In genomic region chr7:130898373-130898772, GRCm38 (mm10) we compare ENCODE assay signal across 9 mouse cellular contexts. TPM values are rescaled to one million over a fixed set of nuclear protein-coding genes. Genes with fewer than 3 reads are reported as not detected.
A peak's percentile ranks its signal among the peaks of the same experiment; 100 is the strongest.
DNase-seq lines count a peak whose midpoint lies in the region; ATAC-seq and TF ChIP-seq lines count a peak whose summit lies in the region.
"Had no signal": no experiment of that assay in that cellular context is flagged by ENCODE, and none has a peak within 500 bp of the region (broad histone marks: within the 10 kb centered on the region; RNA-seq: fewer than 3 reads in every experiment).

No protein-coding gene starts in this region.

- no peak overlapping the region for H3K9ac ChIP-seq in heart, adult 2 months (ENCODE audit: low read depth, low read length)
- H3K9ac ChIP-seq in liver, embryonic 14.5 days (replicated peaks) = no peak overlapping the region
- no peak overlapping the region for H3K9ac ChIP-seq in liver, embryonic 11.5 days (ENCODE audit: low read depth, low read length)
- H3K9ac ChIP-seq: heart, embryonic 13.5 days had no signal

- H3K79me2 ChIP-seq in heart, adult 2 months (replicated peaks; ENCODE audit: control insufficient read depth, insufficient read depth, low read length) = no peaks in the 10 kb centered on the region

- H3K4me3 ChIP-seq in heart, adult 2 months = no peak overlapping the region
- no peak overlapping the region for H3K4me3 ChIP-seq in liver, embryonic 14.5 days (ENCODE audit: insufficient read depth in 1 of 2, low read depth in 2 of 2, low read length in 2 of 2)
- no peak overlapping the region for H3K4me3 ChIP-seq in liver, embryonic 11.5 days (ENCODE audit: low read depth, low read length)
- H3K4me3 ChIP-seq: heart, embryonic 13.5 days had no signal

- no peak for TF ChIP-seq POLR2A in heart, adult 2 months (IDR thresholded peaks at IDR 0.05; ENCODE audit: insufficient read depth, low read depth, low read length)

- DNase-seq in heart, adult 2 months = no peak
- DNase-seq in heart, adult 18-20 months = no peak
- no peak for DNase-seq in liver, embryonic 14.5 days (ENCODE audit: low read depth in 3 of 3, low spot score in 3 of 3)
- no peak for DNase-seq in liver, embryonic 11.5 days (ENCODE audit: low spot score)
- DNase-seq in NIH3T3 (ENCODE audit: low read depth) = peak; percentile 46
- DNase-seq in forelimb bud, embryonic 11.5 days (ENCODE audit: low read depth, low spot score) = peak; percentile 6
- no peak for DNase-seq in adrenal gland, adult 8-10 months
- DNase-seq: thymus, adult 18-20 months had no signal

- H3K27me3 ChIP-seq in heart, adult 2 months (ENCODE audit: control insufficient read depth, insufficient read depth, low read length) = no peaks in the 10 kb centered on the region
- H3K27me3 ChIP-seq in liver, embryonic 14.5 days (ENCODE audit: control insufficient read depth, insufficient read depth, low read length) = no peaks in the 10 kb centered on the region
- H3K27me3 ChIP-seq in liver, embryonic 11.5 days (replicated peaks; ENCODE audit: control insufficient read depth, insufficient read depth, low read length) = no peaks in the 10 kb centered on the region
- H3K27me3 ChIP-seq: heart, embryonic 13.5 days had no signal

- ATAC-seq in liver, embryonic 14.5 days (ENCODE audit: insufficient read depth) = no peak
- ATAC-seq in liver, embryonic 11.5 days (replicated peaks; ENCODE audit: low FRiP score) = no peak

- WGBS in heart, adult 2 months = 81% methylated on average over 4 of the region's 4 CpGs
- WGBS in liver, embryonic 14.5 days (ENCODE audit: insufficient replicate concordance) = 76% methylated on average over 4 of the region's 4 CpGs
- 75% methylated on average over 4 of the region's 4 CpGs for WGBS in liver, embryonic 11.5 days

- intact Hi-C loops in heart, adult 2 months (cut with DNase I) = no loop called here

- H3K4me2 ChIP-seq in liver, embryonic 14.5 days (ENCODE audit: low read depth) = no peak overlapping the region
- no peak overlapping the region for H3K4me2 ChIP-seq in liver, embryonic 11.5 days
- H3K4me2 ChIP-seq: heart, embryonic 13.5 days had no signal

- H3K4me1 ChIP-seq in heart, adult 2 months (ENCODE audit: control insufficient read depth, insufficient read depth, low read length) = no peaks in the 10 kb centered on the region
- H3K4me1 ChIP-seq in liver, embryonic 14.5 days (replicated peaks; ENCODE audit: control insufficient read depth in 2 of 2, insufficient read depth in 2 of 2, low read length in 1 of 2) = no peaks in the 10 kb centered on the region
- no peaks in the 10 kb centered on the region for H3K4me1 ChIP-seq in liver, embryonic 11.5 days (replicated peaks; ENCODE audit: control insufficient read depth, insufficient read depth, low read length)
- H3K4me1 ChIP-seq: heart, embryonic 13.5 days had no signal

- no peaks in the 10 kb centered on the region for H3K9me3 ChIP-seq in liver, embryonic 14.5 days (ENCODE audit: control insufficient read depth, low read length)
- no peaks in the 10 kb centered on the region for H3K9me3 ChIP-seq in liver, embryonic 11.5 days (ENCODE audit: control insufficient read depth, low read length)
- H3K9me3 ChIP-seq: heart, embryonic 13.5 days had no signal

- TF ChIP-seq EP300 in heart, adult 2 months (IDR thresholded peaks at IDR 0.05; ENCODE audit: insufficient read depth, low read depth, low read length) = no peak
- TF ChIP-seq EP300 in liver, embryonic 14.5 days (IDR thresholded peaks at IDR 0.05; ENCODE audit: low read depth) = no peak

- peak; percentile 58 for TF ChIP-seq CTCF in heart, adult 2 months (IDR thresholded peaks at IDR 0.05)
- TF ChIP-seq CTCF in liver, embryonic 14.5 days (IDR thresholded peaks at IDR 0.05; ENCODE audit: low read depth) = 0 out of 2 replicates have a peak, but pooled peaks have one; percentile 19

- H3K27ac ChIP-seq in heart, adult 2 months = no peak overlapping the region
- no peak overlapping the region for H3K27ac ChIP-seq in liver, embryonic 14.5 days
- no peak overlapping the region for H3K27ac ChIP-seq in liver, embryonic 11.5 days (ENCODE audit: low read depth, low read length)
- H3K27ac ChIP-seq: heart, embryonic 13.5 days had no signal

- H3K36me3 ChIP-seq in heart, adult 2 months (ENCODE audit: control insufficient read depth, insufficient read depth, low read length) = peaks cover 1% of the 10 kb centered on the region; the same call in 1 of the 2 replicates
- no peaks in the 10 kb centered on the region for H3K36me3 ChIP-seq in liver, embryonic 14.5 days (replicated peaks; ENCODE audit: control insufficient read depth, insufficient read depth, low read depth)
- H3K36me3 ChIP-seq in liver, embryonic 11.5 days (ENCODE audit: control insufficient read depth, insufficient read depth, low read length) = no peaks in the 10 kb centered on the region; the same call in 1 of the 2 replicates

RNA-seq across cellular contexts. Expression of gene Plekha1, which starts 32.8 kb away (rescaled TPM):
- total RNA-seq in heart, adult 2 months (2021) = 10 to 100 TPM; 40.0 to 41.3 TPM
- polyA plus RNA-seq in heart, adult 2 months (2012; rRNA removed) = 33.3 and 48.8 TPM in 2 replicates
- 10 to 100 TPM; 34.3 to 36.6 TPM for total RNA-seq in heart, adult 18-20 months (2021)
- polyA plus RNA-seq in liver, embryonic 14.5 days (2012; rRNA removed) = 6.4 and 7.1 TPM in 2 replicates
- polyA plus RNA-seq in liver, embryonic 14.5 days (2014; fragmentation: Nextera tagmentation; extraction: Ambion mirVana) = 5.0 and 5.1 TPM in 2 replicates
- polyA plus RNA-seq in liver, embryonic 11.5 days (2014; fragmentation: Nextera tagmentation; extraction: Ambion mirVana) = 18.4 and 20.1 TPM in 2 replicates
- total RNA-seq in adrenal gland, adult 8-10 months (2022) = 10 to 100 TPM; 23.5 to 45.4 (median 33.9) TPM

RNA-seq across cellular contexts. Expression of gene Htra1, which starts 37.5 kb away (rescaled TPM):
- total RNA-seq in heart, adult 2 months (2021) = 100 to 1,000 TPM; 102 to 117 TPM
- 85.7 and 91.1 TPM in 2 replicates for polyA plus RNA-seq in heart, adult 2 months (2012; rRNA removed)
- 100 to 1,000 TPM; 109 to 122 TPM for total RNA-seq in heart, adult 18-20 months (2021)
- polyA plus RNA-seq in liver, embryonic 14.5 days (2012; rRNA removed) = 0.12 and 0.30 TPM in 2 replicates
- 0.17 and 0.25 TPM in 2 replicates for polyA plus RNA-seq in liver, embryonic 14.5 days (2014; fragmentation: Nextera tagmentation; extraction: Ambion mirVana)
- polyA plus RNA-seq in liver, embryonic 11.5 days (2014; fragmentation: Nextera tagmentation; extraction: Ambion mirVana) = 1.2 and 3.3 TPM in 2 replicates
- total RNA-seq in adrenal gland, adult 8-10 months (2022) = 10 to 100 TPM; 33.0 to 88.6 (median 61.0) TPM

Comparison
In these comparisons a context has a peak if more than half of its experiments do, and no peak if none do; other contexts are left out.
1. DNase-seq: peak in NIH3T3 (single experiment) and forelimb bud, embryonic 11.5 days (single experiment); none in heart, adult 2 months (0 of 2), heart, adult 18-20 months (0 of 2), liver, embryonic 14.5 days (0 of 3), liver, embryonic 11.5 days (single experiment) and adrenal gland, adult 8-10 months (single experiment).